Mouse (Mus musculus) inflammation-experienced regulatory T-cells (primary cell): Measurements from ENCODE around the gene Adam33. TPM values are rescaled to one million over a fixed set of nuclear protein-coding genes. Genes with fewer than 3 reads are reported as not detected.

ENCODE experiments used
- polyA plus RNA-seq, 2 experiments: library from polyadenylated mRNA; unstranded; fragments of 100-300 nt; shearing (Covaris generic); gene quantifications; one replicate each; pipeline ENCODE4 v1.2.1; 2017

Gene Adam33
- polyA plus RNA-seq: 1 to 10 TPM in 1 of 2 experiments, under 1 TPM in 1; 0.89 to 2.1 TPM

DNA sequence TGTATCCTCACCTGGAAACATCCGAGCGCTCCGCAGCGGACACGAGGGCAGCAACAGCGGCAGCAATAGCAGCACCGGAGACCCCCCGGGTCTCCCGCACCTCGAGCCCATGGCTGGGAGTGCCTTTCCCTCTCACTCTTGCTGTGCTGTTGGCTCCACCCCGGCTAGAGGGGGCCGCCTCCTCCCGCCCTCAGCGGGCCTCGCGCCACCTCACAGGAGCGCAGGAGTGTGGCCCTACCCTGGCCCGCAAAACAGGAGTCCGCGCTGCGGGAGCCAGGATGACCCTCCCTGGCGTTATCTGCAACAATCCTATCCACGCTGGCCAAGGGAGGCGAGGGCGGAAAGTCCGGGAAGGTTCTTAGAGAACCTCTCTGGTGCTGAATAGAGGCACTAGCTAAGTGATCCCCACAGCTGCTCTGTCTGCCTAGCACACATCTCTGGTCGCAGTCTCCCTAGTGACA lies at the start of gene Adam33:
TSS of gene Adam33 (minus strand) at position 411 of the 461 bp plus-strand sequence.

DNA sequence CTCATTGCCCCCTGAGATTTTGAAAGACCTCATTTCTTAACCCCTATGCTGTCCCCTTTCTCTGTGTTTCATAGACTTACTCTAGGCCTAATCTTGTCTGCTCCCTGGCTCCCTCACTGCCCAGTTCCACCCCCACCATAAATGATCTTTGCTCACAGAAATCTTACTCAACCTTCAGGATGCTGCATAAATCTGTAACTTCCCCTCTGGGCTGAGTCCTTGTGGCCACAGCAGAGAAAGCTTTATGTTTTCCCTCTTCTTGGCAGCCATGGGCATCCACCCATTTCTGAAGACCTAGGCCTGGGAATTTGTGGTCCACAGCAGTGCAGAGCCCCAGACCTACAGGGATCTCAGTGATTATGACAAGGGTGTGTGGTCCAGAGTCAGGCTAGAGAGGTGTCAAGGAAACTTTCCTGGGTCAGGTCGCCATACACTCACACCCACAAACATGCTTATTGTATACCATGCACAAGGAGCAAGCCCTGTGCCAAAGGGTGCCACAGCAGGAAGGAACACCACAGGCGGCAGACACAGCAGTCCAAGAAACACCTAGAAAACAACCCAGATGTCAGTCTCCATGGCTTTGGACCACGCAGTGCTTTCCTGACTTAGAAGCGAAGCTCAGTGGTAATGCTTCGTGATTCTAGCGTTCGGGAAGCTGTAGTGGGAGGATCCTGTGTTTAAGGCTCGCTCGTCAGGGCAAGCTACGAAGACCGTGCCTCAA lies 23.2 kb upstream of the Adam33 start, which contains the start of gene Siglec1:
TSS of gene Siglec1 (minus strand) at position 99 of the 724 bp plus-strand sequence.

DNA sequence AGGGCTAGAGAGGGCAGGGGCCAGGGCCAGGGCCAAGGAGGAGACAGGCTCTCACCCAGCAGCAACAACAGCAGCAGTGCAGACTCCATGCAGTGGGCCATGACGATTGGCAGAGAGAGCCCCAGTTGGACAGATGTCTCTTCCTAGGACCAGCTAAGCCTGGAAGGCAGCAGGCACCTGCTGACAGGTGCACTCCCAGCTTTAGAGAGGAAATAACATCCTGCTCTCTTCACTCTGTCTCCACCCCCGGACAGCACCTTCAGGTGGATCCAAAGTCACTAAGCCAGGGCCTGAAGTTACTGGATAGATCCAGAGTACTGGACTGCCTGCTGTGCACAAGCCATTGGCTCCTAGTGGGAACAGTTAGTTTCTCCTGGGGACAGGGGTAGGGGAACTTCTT lies 20.6 kb downstream of the Adam33 start, which contains the start of gene Gfra4:
TSS of gene Gfra4 (minus strand) at position 101 of the 400 bp plus-strand sequence.

Other genes with a start within 250 kb of the Adam33 start
- 10 to 100 TPM; 16.3 to 18.9 TPM for gene 4930402H24Rik, start 157.4 kb downstream of the Adam33 start, polyA plus RNA-seq
- gene Atrn, start 157.3 kb downstream of the Adam33 start, polyA plus RNA-seq: 10 to 100 TPM; 11.6 to 14.9 TPM
- gene Gfra4, start 20.7 kb downstream of the Adam33 start, polyA plus RNA-seq: 1 to 10 TPM in 1 of 2 experiments, not detected in 1; 1.5 TPM
- gene Siglec1, start 23.0 kb upstream of the Adam33 start, polyA plus RNA-seq: 1 to 10 TPM in 1 of 2 experiments, under 1 TPM in 1; 0.18 to 2.0 TPM
- gene Hspa12b, start 63.5 kb upstream of the Adam33 start, polyA plus RNA-seq: under 1 TPM; 0.13 to 0.92 TPM
- not detected for gene Gm11037, start 69.7 kb upstream of the Adam33 start, polyA plus RNA-seq
- 10 to 100 TPM; 29.5 to 41.0 TPM for gene 1700037H04Rik, start 96.3 kb upstream of the Adam33 start, polyA plus RNA-seq
- gene Cenpb, start 116.3 kb upstream of the Adam33 start, polyA plus RNA-seq: 10 to 100 TPM in 1 of 2 experiments, 1 to 10 TPM in 1; 7.6 to 11.6 TPM
- gene Cdc25b, start 123.1 kb upstream of the Adam33 start, polyA plus RNA-seq: 100 to 1,000 TPM in 1 of 2 experiments, 10 to 100 TPM in 1; 81.9 to 101 TPM
- 1 to 10 TPM in 1 of 2 experiments, under 1 TPM in 1; 0.69 to 1.9 TPM for gene Spef1, start 123.5 kb upstream of the Adam33 start, polyA plus RNA-seq
- 10 to 100 TPM; 21.0 to 28.8 TPM for gene Ap5s1, start 143.3 kb upstream of the Adam33 start, polyA plus RNA-seq
- 10 to 100 TPM; 16.7 to 23.5 TPM for gene Mavs, start 170.2 kb upstream of the Adam33 start, polyA plus RNA-seq
- gene Pank2, start 198.7 kb upstream of the Adam33 start, polyA plus RNA-seq: 100 to 1,000 TPM in 1 of 2 experiments, 10 to 100 TPM in 1; 97.9 to 102 TPM